Mouse (Mus musculus) thymus, adult 2 months (tissue): ENCODE measurements around the gene Gm45717.

Experiments
- CTCF ChIP-seq: fragments of 200-500 bp; IDR thresholded peaks from 2 replicates; pipeline ENCODE4 v1.5.1; 2012; ENCODE audit warnings: mild to moderate bottlenecking, control low read depth, low read length, moderate library complexity, borderline replicate concordance; ENCODE audit not compliant: control insufficient read depth, poor library complexity, insufficient read depth; ENCODE audit errors: extremely low read depth
- POLR2A ChIP-seq: fragments of 200-500 bp; IDR thresholded peaks from 2 replicates; pipeline ENCODE4 v1.6.1; 2012; ENCODE audit warnings: mild to moderate bottlenecking, low read length, control low read depth, moderate library complexity; ENCODE audit not compliant: control insufficient read depth, poor library complexity, insufficient read depth; ENCODE audit errors: extremely low read depth

- no peak for TF ChIP-seq CTCF
- no peak for TF ChIP-seq POLR2A
These were observed 47.7 kb upstream of the Gm45717 start for GRCm38 (mm10) chr7:141003248-141004010.
